Comparison of ENCODE assay signal across 9 mouse cellular contexts in the genomic region with DNA sequence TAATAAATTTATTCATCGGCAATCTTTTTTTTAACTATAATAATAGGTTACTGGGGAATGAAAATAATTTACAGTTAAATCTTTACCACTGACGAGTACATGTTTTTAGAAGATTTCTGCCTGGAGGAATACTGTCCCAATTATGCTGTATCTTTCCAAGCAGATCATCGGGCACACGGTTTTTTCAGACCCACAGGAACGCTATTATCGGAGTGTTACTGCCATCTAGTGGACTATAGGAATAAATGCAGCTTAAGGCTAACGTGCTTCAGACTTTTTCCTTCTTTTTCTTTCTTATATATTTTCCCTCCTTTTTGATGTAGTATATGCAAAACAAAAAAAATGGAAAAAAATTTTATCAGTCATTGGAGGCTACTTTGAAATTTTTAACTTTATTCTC. TPM values are rescaled to one million over a fixed set of nuclear protein-coding genes. Genes with fewer than 3 reads are reported as not detected.
DNase-seq lines count a peak whose midpoint lies in the region; ATAC-seq and TF ChIP-seq lines count a peak whose summit lies in the region.
"Had no signal": no experiment of that assay in that cellular context is flagged by ENCODE, and none has a peak within 500 bp of the region (broad histone marks: within the 10 kb centered on the region; RNA-seq: fewer than 3 reads in every experiment).

No protein-coding gene starts in this region.

- no peak overlapping the region for H3K27ac ChIP-seq in heart, postnatal 0 days (ENCODE audit: low read depth)
- no peak overlapping the region for H3K27ac ChIP-seq in heart, embryonic 12.5 days (ENCODE audit: poor library complexity, severe bottlenecking)
- H3K27ac ChIP-seq in forebrain, postnatal 0 days (ENCODE audit: low read depth, low read length): no peak overlapping the region
- H3K27ac ChIP-seq: limb, embryonic 15.5 days had no signal

- peak; percentile 83 for TF ChIP-seq CTCF in heart, postnatal 0 days (IDR thresholded peaks at IDR 0.05; ENCODE audit: low read depth)
- TF ChIP-seq CTCF in forebrain, postnatal 0 days (IDR thresholded peaks at IDR 0.05; ENCODE audit: low read depth): peak; percentile 89

- H3K4me3 ChIP-seq in heart, postnatal 0 days (ENCODE audit: low read depth, low read length): no peak overlapping the region
- H3K4me3 ChIP-seq in heart, embryonic 12.5 days: no peak overlapping the region
- H3K4me3 ChIP-seq in forebrain, postnatal 0 days (ENCODE audit: low read depth, low read length): no peak overlapping the region
- H3K4me3 ChIP-seq: limb, embryonic 15.5 days had no signal

- H3K9ac ChIP-seq in heart, postnatal 0 days (replicated peaks; ENCODE audit: low read depth, low read length): no peak overlapping the region
- no peak overlapping the region for H3K9ac ChIP-seq in heart, embryonic 12.5 days
- no peak overlapping the region for H3K9ac ChIP-seq in forebrain, postnatal 0 days
- H3K9ac ChIP-seq: limb, embryonic 15.5 days had no signal

- 15% methylated on average over 7 of the region's 7 CpGs for WGBS in heart, postnatal 0 days
- 14% methylated on average over 7 of the region's 7 CpGs for WGBS in heart, embryonic 12.5 days
- WGBS in forebrain, postnatal 0 days: 13% methylated on average over 7 of the region's 7 CpGs

- H3K4me2 ChIP-seq in heart, postnatal 0 days (ENCODE audit: low read depth, low read length): no peak overlapping the region
- no peak overlapping the region for H3K4me2 ChIP-seq in heart, embryonic 12.5 days
- no peak overlapping the region for H3K4me2 ChIP-seq in forebrain, postnatal 0 days (ENCODE audit: low read depth)
- H3K4me2 ChIP-seq: limb, embryonic 15.5 days had no signal

- no peak for ATAC-seq in heart, postnatal 0 days (ENCODE audit: insufficient read depth, low read depth)
- no peak for ATAC-seq in heart, embryonic 12.5 days (ENCODE audit: insufficient number of reproducible peaks, low FRiP score)
- peak; percentile 78 for ATAC-seq in forebrain, postnatal 0 days
- no peak for ATAC-seq in inflammation-experienced regulatory T-cells, adult 6 months

- no peaks in the 10 kb centered on the region for H3K36me3 ChIP-seq in heart, postnatal 0 days (replicated peaks; ENCODE audit: control insufficient read depth, insufficient read depth, low read length)
- H3K36me3 ChIP-seq in heart, embryonic 12.5 days: no peaks in the 10 kb centered on the region
- no peaks in the 10 kb centered on the region for H3K36me3 ChIP-seq in forebrain, postnatal 0 days (ENCODE audit: insufficient read depth)
- H3K36me3 ChIP-seq: limb, embryonic 15.5 days had no signal

- no peaks in the 10 kb centered on the region for H3K27me3 ChIP-seq in heart, postnatal 0 days (ENCODE audit: control insufficient read depth, insufficient read depth, low read length)
- no peaks in the 10 kb centered on the region for H3K27me3 ChIP-seq in heart, embryonic 12.5 days (replicated peaks)
- H3K27me3 ChIP-seq in forebrain, postnatal 0 days (ENCODE audit: insufficient read depth, low read length): no peaks in the 10 kb centered on the region
- H3K27me3 ChIP-seq: limb, embryonic 15.5 days had no signal

- no peak for TF ChIP-seq EP300 in heart, postnatal 0 days (IDR thresholded peaks at IDR 0.05; ENCODE audit: low read depth)

- H3K4me1 ChIP-seq in heart, postnatal 0 days (ENCODE audit: control insufficient read depth, insufficient read depth): no peaks in the 10 kb centered on the region
- H3K4me1 ChIP-seq in heart, embryonic 12.5 days (replicated peaks): peaks cover 6% of the 10 kb centered on the region
- H3K4me1 ChIP-seq in forebrain, postnatal 0 days (ENCODE audit: insufficient read depth): no peaks in the 10 kb centered on the region
- H3K4me1 ChIP-seq: limb, embryonic 15.5 days had no signal

- DNase-seq in heart, postnatal 0 days (ENCODE audit: low spot score): peak; percentile 75
- DNase-seq in 3T3-L1 (ENCODE audit: low read depth, low spot score) (peak; percentile 89), NIH3T3 (ENCODE audit: low read depth) (peak; percentile 85)
- peak; percentile 71 for DNase-seq in forebrain, postnatal 0 days
- peak; percentile 51 for DNase-seq in retina, postnatal 7 days (ENCODE audit: low read depth, low spot score)
- no peak for DNase-seq in gastrocnemius, postnatal 4 days (ENCODE audit: low spot score in 2 of 2)

- H3K9me3 ChIP-seq in heart, postnatal 0 days (replicated peaks; ENCODE audit: control insufficient read depth, low read length): no peaks in the 10 kb centered on the region
- no peaks in the 10 kb centered on the region for H3K9me3 ChIP-seq in heart, embryonic 12.5 days (replicated peaks)
- H3K9me3 ChIP-seq in forebrain, postnatal 0 days (ENCODE audit: low read length): no peaks in the 10 kb centered on the region
- H3K9me3 ChIP-seq: limb, embryonic 15.5 days had no signal

RNA-seq across cellular contexts. Expression of gene Atp8b4, which starts 20.4 kb away (rescaled TPM):
- total RNA-seq in heart, postnatal 0 days (2014; rRNA removed; ENCODE audit: low replicate concordance): 0.04 TPM in 1 of 2 replicates, not detected in the other
- 0.14 and 0.27 TPM in 2 replicates for polyA plus RNA-seq in heart, postnatal 0 days (2015; fragmentation: Nextera tagmentation; extraction: Ambion mirVana)
- polyA plus RNA-seq in heart, embryonic 12.5 days (2016; fragmentation: Nextera tagmentation; extraction: Ambion mirVana): 0.14 and 0.15 TPM in 2 replicates
- 0.08 TPM in 1 of 2 replicates, not detected in the other for total RNA-seq in forebrain, postnatal 0 days (2014; rRNA removed)
- polyA plus RNA-seq in forebrain, postnatal 0 days (2015; fragmentation: Nextera tagmentation; extraction: Ambion mirVana): 0.03 and 0.11 TPM in 2 replicates
- 1 to 10 TPM; 1.1 to 1.5 TPM for total RNA-seq in gastrocnemius, postnatal 4 days (2021)
- 1 to 10 TPM in 1 of 3 experiments, under 1 TPM in 2; 0.21 to 7.4 (median 0.91) TPM for polyA plus RNA-seq in inflammation-experienced regulatory T-cells, adult 6 months (2017; shearing (Covaris generic))

RNA-seq across cellular contexts. Expression of gene Slc27a2, which starts 31.4 kb away (rescaled TPM):
- not detected in 2 replicates for total RNA-seq in heart, postnatal 0 days (2014; rRNA removed; ENCODE audit: low replicate concordance)
- polyA plus RNA-seq in heart, postnatal 0 days (2015; fragmentation: Nextera tagmentation; extraction: Ambion mirVana): 0.14 and 0.34 TPM in 2 replicates
- polyA plus RNA-seq in heart, embryonic 12.5 days (2016; fragmentation: Nextera tagmentation; extraction: Ambion mirVana): 0.17 and 0.86 TPM in 2 replicates
- total RNA-seq in forebrain, postnatal 0 days (2014; rRNA removed): 4.4 and 6.9 TPM in 2 replicates
- 3.6 and 5.9 TPM in 2 replicates for polyA plus RNA-seq in forebrain, postnatal 0 days (2015; fragmentation: Nextera tagmentation; extraction: Ambion mirVana)
- total RNA-seq in gastrocnemius, postnatal 4 days (2021): under 1 TPM; 0.54 to 0.96 TPM
- not detected for polyA plus RNA-seq in inflammation-experienced regulatory T-cells, adult 6 months (2017; shearing (Covaris generic))

Comparison
In these comparisons a context has a peak if more than half of its experiments do, and no peak if none do; other contexts are left out.
1. DNase-seq: peak in heart, postnatal 0 days (single experiment), 3T3-L1 (single experiment), NIH3T3 (single experiment), forebrain, postnatal 0 days (single experiment) and retina, postnatal 7 days (single experiment); none in gastrocnemius, postnatal 4 days (0 of 2).